Mouse (Mus musculus): ENCODE results near the gene Acsm4.
"Not testable (repeated sequence)": the region's sequence is repeated elsewhere in the genome, so short reads cannot be mapped to it uniquely, and the experiment has no call there.

Acsm4 gene

DNA sequence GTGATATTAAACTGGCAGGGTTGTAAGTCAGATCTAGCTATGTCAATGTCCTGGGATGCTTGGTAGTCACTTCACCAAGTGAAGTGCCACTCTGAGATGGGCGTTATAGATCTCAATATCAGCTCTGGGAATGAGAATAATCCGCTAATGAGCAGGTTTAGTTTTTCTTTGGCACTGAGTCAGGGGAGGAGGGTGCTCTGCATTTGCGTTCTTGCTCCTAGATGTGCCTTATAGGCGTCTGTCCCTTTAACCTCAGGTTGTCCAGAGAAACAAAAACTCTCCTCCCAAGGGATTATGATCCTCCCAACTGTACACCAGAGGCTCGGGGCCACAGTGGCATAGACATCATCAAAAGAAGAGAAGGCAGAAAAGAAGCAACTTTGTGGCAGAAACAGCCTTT, at the start of gene Acsm4:
Gene Acsm4 (plus strand): TSS at position 301 of the 400 bp plus-strand sequence.
- DNase-seq: no peak

DNA sequence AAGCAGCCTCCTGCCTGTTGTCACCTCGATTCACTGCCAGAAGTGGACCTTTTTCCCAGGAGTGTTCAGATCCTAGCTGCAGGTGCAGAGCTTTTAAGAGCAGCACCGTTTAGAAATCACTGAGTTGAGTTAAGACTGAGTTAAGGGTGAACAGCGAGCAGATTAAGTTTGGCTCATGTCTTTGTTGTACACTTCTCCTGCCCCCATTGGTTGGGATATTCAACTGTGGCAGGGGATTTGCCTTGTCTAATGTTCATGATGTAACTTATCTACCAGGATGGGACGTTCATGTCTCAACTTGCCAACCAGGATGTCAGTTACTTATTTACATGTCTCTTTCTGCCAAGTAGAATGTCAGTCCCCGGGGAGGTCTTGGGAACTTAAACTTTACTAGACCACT, 47.5 kb upstream of the Acsm4 start:
- DNase-seq: no peak

DNA sequence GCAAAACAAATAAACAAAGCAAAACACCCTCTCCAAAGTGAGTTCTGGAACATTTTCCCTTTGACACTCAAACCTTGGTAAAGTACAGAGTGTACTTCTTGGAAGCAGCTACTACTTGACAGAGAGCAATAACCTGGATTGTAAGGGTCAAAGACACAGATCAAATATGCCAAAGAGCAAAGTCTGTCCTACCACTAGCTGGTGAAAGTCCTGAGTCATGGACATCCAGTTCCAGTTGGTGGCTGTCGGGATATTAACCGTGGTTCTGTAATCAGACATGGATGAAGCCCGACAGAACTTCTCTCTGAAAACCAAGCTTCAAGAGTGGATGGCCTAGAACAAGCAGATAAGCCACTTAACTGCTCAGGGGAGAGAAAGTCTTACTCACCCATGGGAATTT, 21.9 kb upstream of the Acsm4 start:
- DNase-seq: no peak

DNA sequence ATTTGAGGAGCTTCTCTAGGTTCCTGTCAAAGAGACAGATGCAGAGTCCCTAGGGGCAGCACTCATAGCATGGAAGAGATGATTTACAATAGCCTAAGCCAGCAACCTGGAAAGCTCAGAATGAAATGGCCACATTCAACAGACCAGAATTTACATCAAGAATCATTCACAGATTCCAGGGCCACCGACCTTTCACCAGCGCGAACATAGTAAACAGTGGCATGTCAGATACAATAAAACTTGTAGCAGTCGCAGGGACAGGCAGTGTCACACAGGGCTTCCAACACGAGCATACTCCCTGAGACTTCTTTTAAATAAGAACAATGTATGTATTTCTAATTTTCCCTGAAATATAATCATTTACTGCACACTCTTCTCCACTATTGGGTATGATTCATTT, 19.4 kb upstream of the Acsm4 start:
- DNase-seq: no peak

DNA sequence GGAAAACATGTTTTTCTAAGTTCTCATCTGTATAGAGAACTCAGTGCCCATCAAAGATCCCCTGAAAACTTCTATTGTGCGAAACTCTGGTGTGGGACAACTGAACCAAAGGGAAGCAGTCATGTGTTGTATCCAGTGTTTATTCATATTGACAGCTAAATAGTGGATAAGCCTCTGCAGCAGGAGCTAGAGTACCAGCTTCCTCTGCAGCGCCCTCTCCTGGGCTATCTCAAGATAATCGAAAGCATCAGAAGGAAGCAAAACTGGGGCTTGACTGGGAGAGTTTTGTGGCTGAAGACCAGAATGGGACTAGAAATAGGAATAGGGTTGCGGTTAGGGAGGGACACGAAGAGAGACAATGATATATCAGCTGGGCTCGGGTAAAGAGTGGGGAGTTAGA, 18.9 kb upstream of the Acsm4 start:
- DNase-seq: no peak

DNA sequence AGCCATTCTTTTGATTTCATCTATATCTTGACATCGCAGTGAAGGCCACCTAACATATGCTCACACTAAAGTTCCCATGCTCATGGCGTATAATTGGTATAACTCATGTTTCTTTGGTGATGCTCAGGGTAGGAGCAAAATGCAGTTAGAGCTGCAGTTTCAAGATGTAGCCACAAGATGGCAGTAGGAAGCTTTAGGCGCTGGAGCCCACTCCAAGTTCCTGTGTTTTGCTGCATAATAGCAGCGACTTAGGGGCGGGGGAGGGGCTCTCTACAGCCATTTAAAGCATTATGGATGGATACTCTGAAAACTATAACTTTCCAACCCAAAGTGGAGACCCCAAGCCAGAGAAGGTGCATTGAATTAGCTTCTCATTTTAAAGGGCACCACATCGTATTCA, 16.4 kb upstream of the Acsm4 start:
- DNase-seq: peak; percentile 10

DNA sequence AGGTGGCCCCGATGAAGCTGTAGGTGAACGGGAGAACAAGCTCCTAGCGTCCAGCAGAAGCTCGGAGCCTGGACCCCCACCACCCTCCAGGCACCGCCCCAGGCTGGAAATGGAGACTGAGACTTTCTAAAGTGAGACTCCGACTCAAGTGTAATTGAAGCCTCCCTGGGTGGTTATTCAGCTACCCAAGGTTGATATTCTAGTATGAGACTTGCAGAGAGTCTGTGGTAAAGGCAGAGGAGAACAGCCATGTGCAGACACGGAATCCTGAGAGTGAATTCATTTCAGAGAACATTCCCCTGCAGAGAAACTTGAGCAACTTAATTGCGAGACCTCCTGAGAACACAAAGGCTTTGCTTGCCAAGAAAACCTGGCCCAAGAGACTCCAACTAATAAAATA, 9.7 kb upstream of the Acsm4 start:
- no peak for DNase-seq

DNA sequence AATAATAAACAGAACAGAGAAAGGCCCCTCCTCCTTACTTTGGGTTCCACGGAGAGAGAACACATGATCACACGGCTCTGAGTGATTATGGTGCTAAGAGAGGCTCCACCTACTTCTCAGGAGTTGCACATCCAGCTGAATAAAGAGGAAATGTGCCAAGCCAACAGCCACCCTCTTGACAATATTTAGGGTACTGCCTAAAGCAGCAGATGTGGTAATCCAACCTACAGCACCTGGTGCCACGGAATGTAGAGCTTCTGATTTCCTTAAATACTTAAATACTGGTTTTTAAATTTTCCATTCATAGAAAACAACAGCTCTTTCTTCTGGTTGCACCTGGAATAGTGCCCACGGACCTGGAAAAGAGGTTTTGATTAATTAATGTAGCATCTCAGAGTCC, 7.1 kb upstream of the Acsm4 start:
- no peak for DNase-seq

DNA sequence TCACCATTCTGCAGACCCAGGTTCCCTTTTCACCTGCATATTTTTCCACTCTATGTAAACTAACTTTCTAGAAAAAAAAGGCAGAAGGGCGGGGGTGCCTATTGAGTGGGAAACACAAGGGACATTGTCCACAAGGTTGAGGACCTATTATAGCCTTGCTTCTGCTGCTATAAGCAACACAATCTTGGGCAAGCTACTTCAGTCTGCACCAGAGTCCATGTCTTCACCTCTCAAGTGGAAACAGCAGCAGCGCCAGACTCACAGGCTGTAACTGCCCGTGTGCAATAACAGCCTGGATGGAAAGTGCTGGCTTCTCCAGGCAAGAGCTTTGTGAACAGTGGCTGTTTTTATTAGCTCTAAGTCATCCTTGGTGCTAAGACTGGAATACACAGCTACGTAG, 2.5 kb downstream of the Acsm4 start:
- no peak for DNase-seq

DNA sequence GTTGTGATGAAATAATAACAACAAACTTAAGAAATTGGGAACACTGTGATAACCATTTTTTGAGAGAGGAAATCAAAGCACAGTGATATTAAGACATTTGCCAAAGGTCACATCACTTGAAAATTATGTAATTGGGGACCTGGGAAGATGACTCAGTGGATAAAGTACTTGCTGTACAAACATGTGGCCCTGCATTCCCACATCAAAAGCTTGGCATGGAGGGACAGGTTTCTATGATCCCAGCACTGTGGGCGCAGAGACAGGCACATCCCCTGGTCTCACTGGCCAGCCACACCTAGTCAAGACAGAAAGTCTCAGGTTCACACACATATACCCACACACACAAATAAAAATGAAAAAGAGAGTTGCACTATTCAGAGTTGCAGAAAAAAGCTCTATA, 5.1 kb downstream of the Acsm4 start:
- DNase-seq: no peak

DNA sequence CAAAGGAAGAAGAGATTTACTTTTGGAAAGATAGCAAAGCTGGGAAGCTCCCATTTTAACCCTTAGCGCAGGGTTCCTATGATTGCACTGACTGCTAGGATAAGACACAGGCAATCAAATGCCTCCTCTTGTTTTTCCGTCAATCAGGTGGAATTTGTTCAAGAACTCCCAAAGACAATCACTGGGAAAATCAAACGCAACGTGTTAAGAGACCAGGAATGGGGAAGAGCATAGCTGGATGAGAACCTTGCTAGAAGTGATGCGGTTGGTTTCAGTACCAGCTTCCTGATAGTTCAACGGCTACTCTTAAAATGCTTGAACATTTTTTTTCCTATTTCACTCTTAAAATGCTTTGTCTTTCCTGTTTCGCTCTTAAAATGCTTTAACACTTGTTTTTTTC, 24.3 kb downstream of the Acsm4 start:
- no peak for DNase-seq

DNA sequence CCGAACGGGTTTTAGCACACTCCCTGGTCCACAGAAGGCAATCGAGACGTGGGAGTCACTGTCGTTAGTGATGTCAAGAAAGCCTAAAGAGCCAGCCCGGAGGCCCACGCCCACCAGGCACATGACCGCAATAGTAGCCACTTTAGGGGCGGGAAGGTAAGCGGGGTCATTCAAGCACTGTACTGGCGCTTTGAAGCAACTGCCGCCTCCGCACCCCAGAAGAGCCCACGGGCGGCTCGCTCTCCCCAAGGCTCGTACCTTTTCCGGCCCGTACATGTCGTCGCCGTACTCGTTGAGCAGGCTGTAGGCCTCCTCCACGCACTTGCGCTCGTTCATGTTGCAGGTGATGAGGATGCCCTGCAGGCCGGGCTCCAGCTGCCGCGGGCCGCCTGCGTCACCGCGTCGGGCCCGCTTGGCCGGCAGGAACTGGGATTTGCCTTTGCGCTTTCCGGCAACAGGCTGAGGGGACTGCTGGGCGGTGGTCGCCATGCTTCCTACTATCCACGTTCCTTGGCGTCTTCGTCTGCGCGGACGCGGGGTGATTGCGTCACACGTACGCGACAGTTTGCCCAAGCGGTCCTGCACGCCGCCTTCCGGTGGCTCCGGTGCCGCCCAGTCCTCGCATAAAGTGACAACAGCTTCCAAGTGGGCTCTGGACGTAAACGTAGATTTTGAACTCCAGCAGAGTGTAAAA, 30.6 kb downstream of the Acsm4 start, which contains the start of gene Thumpd1:
Gene Thumpd1 (minus strand): TSS at position 546 of the 694 bp plus-strand sequence.
- DNase-seq: peak; percentile 88

DNA sequence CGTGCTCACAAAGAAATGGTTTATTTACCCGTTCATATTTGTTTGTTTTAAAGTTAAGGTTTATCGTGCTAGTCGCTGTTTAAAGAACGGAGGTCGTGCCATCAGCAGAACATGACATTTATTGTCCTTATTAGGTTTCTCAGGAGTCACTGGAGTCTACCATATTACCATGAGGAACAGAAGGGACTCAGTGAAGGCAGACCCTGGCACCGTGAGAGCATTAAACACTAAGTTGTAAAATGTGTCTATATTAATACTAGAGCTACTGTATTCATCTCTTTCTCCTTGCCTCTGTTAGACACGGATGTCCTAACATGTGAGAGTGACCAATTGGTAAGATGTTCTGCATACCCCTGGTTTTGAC, 31.1 kb downstream of the Acsm4 start:
- DNase-seq: no peak

DNA sequence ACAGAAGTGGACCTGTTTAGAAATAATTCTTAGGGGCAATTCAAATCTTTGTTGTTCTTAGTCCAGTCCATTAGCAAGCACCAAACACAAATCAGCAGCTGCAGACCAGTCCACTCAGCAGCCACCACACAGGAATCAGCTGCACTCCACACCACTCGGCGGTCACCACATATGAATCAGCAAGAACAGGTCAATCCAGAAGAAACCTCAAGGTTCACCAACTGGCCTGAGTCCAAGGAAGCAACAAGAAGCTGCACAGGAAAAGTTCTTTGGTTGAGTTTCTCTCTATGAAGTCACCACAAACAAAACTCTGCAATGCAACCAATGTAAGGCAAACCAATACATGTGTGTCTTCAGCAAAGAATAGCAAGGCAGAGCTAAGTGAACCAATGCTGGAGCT, 37.8 kb downstream of the Acsm4 start:
- no peak for DNase-seq

DNA sequence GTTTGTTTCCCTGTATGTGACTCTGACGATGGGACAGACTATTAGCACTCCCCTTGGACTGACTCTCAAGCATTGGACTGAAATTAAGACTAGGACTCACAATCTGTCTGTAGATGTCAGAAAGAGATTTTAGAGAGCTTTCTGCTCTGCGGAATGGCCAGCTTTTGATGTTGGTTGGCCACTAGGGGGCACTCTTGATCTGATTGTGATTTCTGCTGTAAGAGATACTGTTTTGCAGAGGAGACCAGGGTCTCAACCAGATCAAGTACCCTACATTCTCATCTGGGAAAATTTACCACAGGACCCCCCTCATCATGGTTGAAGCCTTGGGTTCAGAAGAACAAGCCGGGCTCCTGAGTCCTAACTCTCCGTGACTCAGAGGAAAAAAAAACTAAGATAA, 41.4 kb downstream of the Acsm4 start:
- DNase-seq: not testable (repeated sequence)

DNA sequence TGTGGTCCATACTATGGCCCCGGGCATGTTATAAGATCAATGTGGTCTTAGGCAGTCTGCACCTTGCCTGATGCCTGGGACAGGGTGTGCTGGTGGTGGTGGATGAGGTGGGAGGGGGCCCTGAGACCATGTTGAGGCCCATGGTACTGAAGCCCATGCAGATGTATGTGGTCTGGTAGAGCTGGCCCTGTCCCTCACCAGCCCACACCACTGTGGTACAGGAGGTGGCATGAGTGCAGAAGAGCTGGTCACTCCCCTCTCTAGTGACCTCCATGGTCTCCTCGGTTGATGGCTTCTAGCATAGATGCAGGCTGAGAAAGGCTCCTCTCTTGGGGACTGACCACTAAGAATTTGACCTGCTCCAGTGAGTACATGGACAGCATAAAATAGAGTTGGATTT, 49.1 kb downstream of the Acsm4 start:
- DNase-seq: no peak

DNA sequence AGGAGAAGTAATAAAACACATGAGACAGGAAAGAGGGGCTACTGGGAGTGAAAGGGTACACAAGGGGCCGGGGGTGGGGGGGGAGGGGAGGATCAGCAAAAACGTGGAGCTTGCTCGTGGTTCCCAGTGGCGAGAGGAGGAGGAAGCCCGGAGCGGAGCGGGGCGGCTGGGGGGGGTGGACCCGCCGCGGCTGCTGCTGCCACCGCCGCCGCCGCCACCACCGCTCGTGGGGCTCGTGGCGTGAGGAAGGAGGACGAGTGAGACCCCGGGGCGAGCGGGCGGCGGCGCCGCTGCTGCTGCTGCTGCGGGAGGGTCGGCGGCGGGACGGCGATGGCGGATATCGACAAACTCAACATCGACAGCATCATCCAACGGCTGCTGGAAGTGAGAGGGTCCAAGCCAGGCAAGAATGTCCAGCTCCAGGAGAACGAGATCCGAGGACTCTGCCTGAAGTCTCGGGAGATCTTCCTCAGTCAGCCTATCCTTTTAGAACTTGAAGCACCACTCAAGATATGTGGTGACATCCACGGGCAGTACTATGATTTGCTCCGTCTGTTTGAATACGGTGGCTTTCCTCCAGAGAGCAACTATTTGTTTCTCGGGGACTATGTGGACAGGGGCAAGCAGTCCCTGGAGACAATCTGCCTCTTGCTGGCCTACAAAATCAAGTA, 50.1 kb downstream of the Acsm4 start:
- DNase-seq: not testable (repeated sequence)

DNA sequence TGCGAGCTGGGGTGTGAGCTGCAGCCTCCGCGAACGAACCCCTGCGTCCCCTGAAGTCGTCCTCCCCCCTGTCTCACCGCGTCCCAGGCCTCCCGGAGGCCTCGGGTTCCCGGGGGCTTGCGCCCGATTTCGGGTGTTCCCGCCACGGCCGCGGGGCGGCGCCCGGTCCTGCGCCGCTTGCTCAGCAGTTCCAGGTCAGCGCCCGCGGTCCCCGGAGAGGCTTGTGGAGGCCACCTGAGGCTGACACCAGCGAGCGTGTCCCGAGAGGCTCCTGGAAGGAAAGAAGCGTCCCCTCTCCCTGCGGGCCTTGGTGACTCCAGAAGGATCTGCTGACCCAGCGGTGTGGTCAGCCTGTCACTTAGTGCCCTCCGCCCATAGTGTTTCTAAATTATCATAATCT, 54.5 kb downstream of the Acsm4 start:
- DNase-seq: no peak

DNA sequence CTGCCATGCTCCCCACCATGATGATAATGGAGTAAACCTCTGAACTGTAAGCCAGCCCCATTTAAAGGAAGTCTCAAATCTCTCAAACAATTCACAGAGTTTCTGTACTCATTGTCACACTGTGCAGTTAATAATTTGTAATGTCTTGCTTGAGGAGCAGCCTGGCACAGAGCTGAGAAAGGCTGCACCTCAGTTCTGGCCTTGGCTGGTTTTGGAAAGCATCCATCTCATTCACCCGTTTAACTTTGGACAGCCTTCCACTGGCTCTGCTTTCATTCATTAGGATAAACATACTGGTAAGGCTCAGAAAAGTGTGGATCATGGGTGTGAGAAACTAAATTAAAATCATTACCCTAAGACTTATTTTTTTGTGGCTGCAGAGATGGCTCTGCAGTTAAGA, 56.0 kb downstream of the Acsm4 start:
- DNase-seq: no peak

DNA sequence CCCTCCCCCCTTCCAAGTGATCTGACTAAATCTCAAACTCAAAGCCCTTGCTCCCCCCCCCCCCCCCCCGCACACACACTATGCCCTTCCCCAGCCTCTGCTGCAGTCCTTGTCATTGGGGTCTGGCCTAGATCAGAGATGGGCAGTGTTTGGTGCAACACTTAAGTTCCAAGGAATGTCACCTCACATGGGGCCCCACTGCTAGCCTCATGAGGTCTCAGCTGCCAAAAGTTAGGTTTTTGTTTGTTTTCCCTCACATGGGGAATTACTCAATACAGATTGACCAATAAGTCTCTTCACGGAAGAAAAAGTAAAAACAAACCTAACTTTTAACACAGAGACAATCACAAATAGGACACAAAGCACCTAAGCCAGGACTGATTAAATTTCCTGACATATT, 58.9 kb downstream of the Acsm4 start:
- no peak for DNase-seq

DNA sequence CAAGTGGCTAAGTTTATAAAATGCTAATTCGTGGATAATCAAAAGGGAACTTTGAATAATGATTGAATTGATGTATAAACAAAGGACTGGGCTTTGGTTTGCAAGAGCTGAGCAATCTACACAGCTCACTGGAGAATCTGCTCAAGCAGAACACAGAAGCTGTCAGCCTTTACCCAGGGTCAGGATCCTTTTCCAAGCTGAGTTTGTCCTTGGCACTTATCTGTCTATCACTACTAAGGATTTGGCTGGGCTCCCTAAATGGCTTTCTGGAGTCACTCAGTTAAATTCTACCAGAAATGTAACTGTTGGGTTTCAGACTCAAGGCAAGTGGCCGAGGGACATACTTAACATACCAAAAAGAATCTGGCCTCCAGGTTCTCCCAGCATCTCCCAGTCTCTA, 60.1 kb downstream of the Acsm4 start:
- no peak for DNase-seq

DNA sequence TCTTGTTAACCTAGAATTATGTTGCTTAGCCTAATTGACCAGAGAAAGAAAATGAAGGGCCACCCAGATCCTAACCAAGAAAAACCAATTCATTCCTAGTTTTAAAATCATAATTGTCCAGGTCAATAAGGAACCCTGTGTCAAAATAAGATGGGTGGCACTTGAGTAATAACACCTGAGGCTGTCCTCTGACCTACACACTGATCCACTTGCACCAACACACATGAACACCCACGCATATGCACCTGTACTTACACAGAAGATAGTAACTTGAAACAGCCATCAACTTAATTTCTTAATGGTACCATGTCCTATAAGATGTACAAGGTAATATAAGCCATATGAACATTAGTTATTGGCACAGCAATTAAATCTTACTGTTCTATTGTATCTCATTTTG, 63.9 kb downstream of the Acsm4 start:
- DNase-seq: no peak

DNA sequence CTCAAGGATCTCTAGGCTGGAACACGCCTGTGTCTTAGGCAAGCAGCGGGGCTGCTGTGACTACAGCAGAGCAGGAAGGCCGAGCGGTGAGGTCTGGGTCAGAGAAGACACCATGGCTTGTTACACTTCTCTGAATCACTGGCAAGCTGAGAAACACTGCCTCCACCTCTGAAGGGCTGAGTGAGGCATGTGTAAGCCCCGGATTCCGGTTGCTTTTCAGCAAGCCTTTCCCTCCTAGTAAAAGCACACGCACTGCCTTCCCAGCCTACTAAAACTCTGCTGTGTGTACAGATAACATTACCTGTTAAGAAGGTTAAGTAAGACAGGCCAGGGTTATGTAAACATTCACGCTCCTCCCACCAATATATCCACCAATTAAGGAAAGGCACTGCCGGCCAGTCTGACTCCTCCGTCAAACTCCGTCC, 70.7 kb downstream of the Acsm4 start, which contains the start of gene Acsm3:
Gene Acsm3 (plus strand): TSS at position 397 of the 425 bp plus-strand sequence.
- no peak for DNase-seq

DNA sequence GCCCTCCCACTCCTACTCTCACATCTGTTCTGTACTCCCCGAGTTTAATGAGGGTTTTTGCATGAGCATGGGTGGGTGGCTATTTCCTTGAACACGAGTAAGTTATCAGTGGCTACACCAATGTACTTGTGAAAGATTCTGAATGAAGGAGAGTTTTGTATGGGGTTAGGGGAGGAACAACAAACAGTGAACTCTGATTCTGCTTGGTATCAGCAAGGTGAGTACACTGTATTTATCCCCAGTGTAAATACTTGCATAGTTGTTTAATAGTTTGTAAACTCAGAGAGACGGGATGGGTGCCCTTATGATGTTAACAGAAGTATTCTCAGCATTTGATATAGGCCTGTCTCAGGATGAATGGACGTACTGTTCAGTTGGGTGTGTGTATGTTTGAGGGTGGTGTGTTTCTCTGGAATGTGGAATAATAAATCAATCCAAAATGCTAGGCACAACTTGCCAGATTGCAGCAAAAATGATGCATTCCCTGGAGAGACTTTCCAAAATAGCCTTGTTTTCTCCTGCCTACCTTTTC, 72.4 kb downstream of the Acsm4 start:
- no peak for DNase-seq
